Mouse (Mus musculus) myocyte (in vitro differentiated cells): ENCODE results near the gene Apoc3. TPM values are rescaled to one million over a fixed set of nuclear protein-coding genes. Genes with fewer than 3 reads are reported as not detected.

Experiments used
- H3K27me3 ChIP-seq: one replicate; pipeline ENCODE4 v1.6.1; 2011; ENCODE audit not compliant: control insufficient read depth, insufficient read depth, insufficient read length
- H3K36me3 ChIP-seq: one replicate; pipeline ENCODE4 v1.6.1; 2011; ENCODE audit not compliant: control insufficient read depth, insufficient read depth
- H3K4me2 ChIP-seq: one replicate; pipeline ENCODE4 v1.6.1; 2011; ENCODE audit warnings: low read depth, control low read depth
- H3K4me3 ChIP-seq: one replicate; pipeline ENCODE4 v1.5.1; 2011; ENCODE audit warnings: mild to moderate bottlenecking, control low read depth, moderate library complexity
- H3K79me2 ChIP-seq: one replicate; pipeline ENCODE4 v1.6.1; 2011; ENCODE audit not compliant: control insufficient read depth, insufficient read depth
- H3ac ChIP-seq: one replicate; pipeline ENCODE4 v1.6.1; 2011; ENCODE audit not compliant: control insufficient read depth, insufficient read length
- CEBPB ChIP-seq: IDR thresholded peaks from 2 replicates; pipeline ENCODE4 v1.6.1; 2011; ENCODE audit warnings: mild to moderate bottlenecking, moderate library complexity; ENCODE audit not compliant: poor library complexity, insufficient read depth, severe bottlenecking
- E2F4 ChIP-seq: IDR thresholded peaks from one replicate; pipeline ENCODE4 v1.6.1; 2011; ENCODE audit warnings: mild to moderate bottlenecking, control low read depth, moderate library complexity; ENCODE audit not compliant: insufficient read depth
- MAX ChIP-seq: IDR thresholded peaks from one replicate; pipeline ENCODE4 v1.6.1; 2011; ENCODE audit warnings: low read depth, mild to moderate bottlenecking, control low read depth
- MYOD1 ChIP-seq, 3 experiments: IDR thresholded peaks; one replicate each; pipeline ENCODE4 v1.6.1; 2011; ENCODE audit warnings: control low read depth in 2 of 3, low read depth in 2 of 3, mild to moderate bottlenecking in 2 of 3, moderate library complexity in 1 of 3; ENCODE audit not compliant: insufficient read length in 2 of 3, control insufficient read depth in 1 of 3
- MYOG ChIP-seq, 3 experiments: IDR thresholded peaks; one replicate each; pipeline ENCODE4 v1.6.1; 2011; ENCODE audit warnings: control low read depth in 2 of 3, low read depth in 2 of 3, mild to moderate bottlenecking in 2 of 3; ENCODE audit not compliant: insufficient read length in 2 of 3, control insufficient read depth in 1 of 3, insufficient read depth in 1 of 3
- POLR2A ChIP-seq: IDR thresholded peaks from one replicate; pipeline ENCODE4 v1.6.1; 2011; ENCODE audit warnings: low read depth, mild to moderate bottlenecking, control low read depth, moderate library complexity; ENCODE audit not compliant: insufficient read length
- POLR2AphosphoS2 ChIP-seq: IDR thresholded peaks from one replicate; pipeline ENCODE4 v1.6.1; 2011; ENCODE audit warnings: low read depth, control low read depth; ENCODE audit not compliant: insufficient read length
- REST ChIP-seq: IDR thresholded peaks from one replicate; pipeline ENCODE4 v1.6.1; 2011; ENCODE audit warnings: mild to moderate bottlenecking, control low read depth, moderate library complexity; ENCODE audit not compliant: insufficient read depth, insufficient read length
- SRF ChIP-seq: IDR thresholded peaks from one replicate; pipeline ENCODE4 v1.6.1; 2011; ENCODE audit warnings: low read depth; ENCODE audit not compliant: control insufficient read depth, insufficient read length
- TCF12 ChIP-seq: IDR thresholded peaks from one replicate; pipeline ENCODE4 v1.6.1; 2011; ENCODE audit warnings: mild to moderate bottlenecking, control low read depth; ENCODE audit not compliant: poor library complexity, insufficient read depth, severe bottlenecking
- TCF3 ChIP-seq: IDR thresholded peaks from one replicate; pipeline ENCODE4 v1.6.1; 2011; ENCODE audit warnings: low read depth, control low read depth; ENCODE audit not compliant: insufficient read length
- USF1 ChIP-seq: IDR thresholded peaks from one replicate; pipeline ENCODE4 v1.6.1; 2011; ENCODE audit warnings: low read depth, mild to moderate bottlenecking, control low read depth, moderate library complexity
- polyA plus RNA-seq: library from polyadenylated mRNA; unstranded; fragments of >200 nt; fragmentation: generic; extraction: Trizol; gene quantifications from one replicate; pipeline ENCODE4 v1.2.1, GENCODE M21; 2012; ENCODE audit warnings: missing spikeins

The Apoc3 gene
- polyA plus RNA-seq, 1 experiment: not detected

DNA sequence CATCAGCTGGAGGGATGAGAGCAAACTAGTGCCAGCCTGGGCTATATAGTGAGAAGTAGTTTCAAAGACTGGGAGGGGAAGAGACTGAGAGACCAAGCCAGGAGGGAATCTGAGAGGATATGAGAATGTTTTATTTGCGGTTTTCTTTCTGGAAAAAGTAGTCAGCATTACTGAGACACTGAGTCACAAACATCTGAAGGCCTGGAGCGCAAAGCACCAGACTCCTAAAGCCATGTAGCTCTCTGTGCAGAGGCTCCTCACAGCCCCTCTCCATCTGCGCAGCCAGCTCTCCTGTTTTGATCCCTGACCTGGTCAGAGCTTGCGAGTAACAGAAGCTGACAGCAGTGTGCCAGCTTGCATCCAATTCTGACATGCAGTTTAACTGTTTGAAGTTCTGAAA, 47.1 kb downstream of the Apoc3 start:
- H3ac ChIP-seq: no peak overlapping the region
- peak overlapping the region; percentile 66 for H3K4me2 ChIP-seq
- H3K79me2 ChIP-seq: no peaks in the 10 kb centered on the region
- no peaks in the 10 kb centered on the region for H3K36me3 ChIP-seq
- H3K27me3 ChIP-seq: no peaks in the 10 kb centered on the region
- no peak for TF ChIP-seq POLR2AphosphoS2
- no peak for TF ChIP-seq CEBPB
- TF ChIP-seq USF1: no peak
- no peak for TF ChIP-seq TCF3
- no peak for TF ChIP-seq E2F4
- no peak overlapping the region for H3K4me3 ChIP-seq

GRCm38 (mm10) chr9:46186387-46186786, 49.0 kb downstream of the Apoc3 start:
- no peak overlapping the region for H3ac ChIP-seq
- no peaks in the 10 kb centered on the region for H3K79me2 ChIP-seq
- H3K27me3 ChIP-seq: no peaks in the 10 kb centered on the region
- H3K4me2 ChIP-seq: no peak overlapping the region
- H3K36me3 ChIP-seq: no peaks in the 10 kb centered on the region
- no peak overlapping the region for H3K4me3 ChIP-seq
- TF ChIP-seq E2F4 (no peak), TCF3 (no peak), POLR2AphosphoS2 (no peak), REST (no peak), MYOD1 (IDR thresholded peaks at IDR 0.05; ENCODE audit: control insufficient read depth in 1 of 3, insufficient read length in 2 of 3, low read depth in 2 of 3) (no peak), MAX (no peak), USF1 (no peak), CEBPB (no peak), POLR2A (no peak), TCF12 (no peak), SRF (no peak), MYOG (IDR thresholded peaks at IDR 0.05; ENCODE audit: control insufficient read depth in 1 of 3, insufficient read depth in 1 of 3, insufficient read length in 2 of 3, low read depth in 2 of 3) (no peak)

- Histone ChIP-seq H3K4me3 (no peak overlapping the region), H3ac (no peak overlapping the region), H3K27me3 (no peaks in the 10 kb centered on the region), H3K4me2 (peak overlapping the region; percentile 7), H3K36me3 (no peaks in the 10 kb centered on the region), H3K79me2 (no peaks in the 10 kb centered on the region)
- no peak for TF ChIP-seq POLR2AphosphoS2
- TF ChIP-seq MYOD1 (IDR thresholded peaks at IDR 0.05; ENCODE audit: control insufficient read depth in 1 of 3, insufficient read length in 2 of 3, low read depth in 2 of 3): no peak
- TF ChIP-seq CEBPB: no peak
- no peak for TF ChIP-seq E2F4
- TF ChIP-seq USF1: no peak
- TF ChIP-seq MYOG (IDR thresholded peaks at IDR 0.05; ENCODE audit: control insufficient read depth in 1 of 3, insufficient read depth in 1 of 3, insufficient read length in 2 of 3, low read depth in 2 of 3): no peak
- TF ChIP-seq TCF3: no peak
- no peak for TF ChIP-seq MAX
These were observed 50.2 kb downstream of the Apoc3 start for GRCm38 (mm10) chr9:46185191-46185590.

DNA sequence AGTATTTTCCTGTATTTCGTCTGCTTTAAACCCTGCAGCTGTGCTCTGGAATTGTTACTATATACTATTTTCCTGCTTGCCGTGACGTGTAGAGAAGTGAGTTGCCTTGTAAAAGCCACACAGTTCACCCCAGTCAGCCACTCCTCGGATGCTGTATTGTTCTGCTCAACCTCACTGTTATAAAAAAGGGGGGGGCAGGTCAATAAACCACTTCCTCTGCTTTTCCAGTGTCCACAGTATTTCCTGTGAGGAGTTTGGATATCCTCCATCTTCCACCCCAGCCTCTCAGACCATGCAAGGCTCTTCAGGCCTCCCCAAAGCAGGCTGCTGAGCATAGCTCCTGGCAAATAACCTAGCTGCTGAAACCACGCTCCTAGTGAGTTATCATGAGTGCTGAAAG, 50.9 kb downstream of the Apoc3 start:
- no peak for TF ChIP-seq MYOD1 (IDR thresholded peaks at IDR 0.05; ENCODE audit: control insufficient read depth in 1 of 3, insufficient read length in 2 of 3, low read depth in 2 of 3)
- no peak for TF ChIP-seq TCF3
- no peak for TF ChIP-seq POLR2AphosphoS2
- TF ChIP-seq CEBPB: no peak
- TF ChIP-seq TCF12: no peak
- no peak for TF ChIP-seq MYOG (IDR thresholded peaks at IDR 0.05; ENCODE audit: control insufficient read depth in 1 of 3, insufficient read depth in 1 of 3, insufficient read length in 2 of 3, low read depth in 2 of 3)
- TF ChIP-seq REST: no peak
- no peak for TF ChIP-seq USF1
- no peak for TF ChIP-seq E2F4
- TF ChIP-seq POLR2A: no peak
- no peak for TF ChIP-seq MAX
- no peak for TF ChIP-seq SRF
- no peak overlapping the region for H3ac ChIP-seq
- H3K27me3 ChIP-seq: no peaks in the 10 kb centered on the region
- H3K79me2 ChIP-seq: no peaks in the 10 kb centered on the region
- peak overlapping the region; percentile 7 for H3K4me2 ChIP-seq
- no peak overlapping the region for H3K4me3 ChIP-seq
- no peaks in the 10 kb centered on the region for H3K36me3 ChIP-seq

Other genes starting within 250 kb of the Apoc3 start
- gene Pafah1b2, start 222.9 kb downstream of the Apoc3 start, polyA plus RNA-seq: 86.8 TPM
- gene Sik3, start 222.8 kb downstream of the Apoc3 start, polyA plus RNA-seq: 29.4 TPM
- not detected for gene Apoa1, start 7.1 kb downstream of the Apoc3 start, polyA plus RNA-seq
- not detected for gene Apoa4, start 5.1 kb upstream of the Apoc3 start, polyA plus RNA-seq
- not detected for gene Apoa5, start 33.0 kb upstream of the Apoc3 start, polyA plus RNA-seq
- 33.1 TPM for gene Zpr1, start 37.4 kb upstream of the Apoc3 start, polyA plus RNA-seq
- 9.5 TPM for gene Bud13, start 47.4 kb upstream of the Apoc3 start, polyA plus RNA-seq
- gene 4931429L15Rik, start 84.3 kb upstream of the Apoc3 start, polyA plus RNA-seq: not detected